Mouse (Mus musculus) T-cell, adult 2 months (primary cell): ENCODE data around the gene Fam167b.

Experiments
- DNase-seq: peaks from one replicate; pipeline ENCODE4 v3.0.0; 2022; ENCODE audit warnings: low spot score

Fam167b gene

GRCm38 (mm10) chr4:129608426-129609025, 30.2 kb upstream of the Fam167b start:
- DNase-seq: peak; percentile 84

DNA sequence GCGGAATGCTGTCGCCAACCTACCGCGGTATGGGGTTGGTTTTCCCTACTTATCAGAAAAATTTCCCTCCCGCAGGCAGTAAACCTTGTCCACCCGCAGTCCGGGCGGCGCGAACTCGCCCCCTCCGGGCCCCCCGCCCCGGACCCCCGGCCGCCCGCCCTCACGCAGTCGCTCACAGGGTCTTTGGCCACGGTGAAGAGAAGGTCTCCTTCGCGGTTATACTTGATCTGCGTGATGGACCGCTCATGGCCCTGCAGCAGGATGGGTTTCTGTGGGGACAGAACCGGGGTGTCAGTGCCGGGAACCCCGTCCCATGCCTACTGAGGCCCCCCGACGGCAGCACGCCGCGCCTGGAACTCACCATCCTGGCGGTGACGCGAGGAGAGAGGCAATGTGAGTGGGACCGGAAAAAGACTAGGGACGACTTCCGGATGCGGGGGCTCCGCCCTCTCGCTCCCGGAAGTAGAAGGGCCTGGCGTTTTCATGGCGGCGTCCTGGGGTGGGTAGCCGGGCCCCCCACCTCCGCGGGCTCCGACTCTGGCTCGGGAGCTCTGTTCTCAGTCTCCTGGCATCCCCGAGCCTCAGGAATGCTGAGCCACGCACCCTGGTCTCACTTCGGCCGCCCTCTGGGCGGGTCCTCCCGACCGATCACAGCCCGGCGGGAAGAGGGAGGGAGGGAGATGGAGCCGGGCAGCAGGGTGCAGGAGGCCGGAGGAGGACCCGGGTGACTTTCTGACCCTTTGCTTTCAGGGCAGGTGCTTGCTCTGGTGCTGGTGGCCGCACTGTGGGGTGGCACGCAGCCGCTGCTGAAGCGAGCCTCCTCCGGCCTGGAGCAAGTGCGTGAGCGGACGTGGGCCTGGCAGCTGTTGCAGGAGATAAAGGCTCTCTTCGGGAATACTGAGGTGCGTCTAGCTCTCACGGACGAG, 22.1 kb upstream of the Fam167b start, which contains the start of the genes Eif3i and Tmem234:
Eif3i (minus strand) TSS at position 416 of the 926 bp plus-strand sequence.
Tmem234 (plus strand) TSS at position 436 of the 926 bp plus-strand sequence.
- DNase-seq: peak; percentile 90

- DNase-seq: no peak
Observed at GRCm38 (mm10) chr4:129588865-129589264, 10.5 kb upstream of the Fam167b start.

- no peak for DNase-seq
Observed at GRCm38 (mm10) chr4:129586943-129587342, 8.6 kb upstream of the Fam167b start.

- no peak for DNase-seq
Observed at GRCm38 (mm10) chr4:129585773-129586172, 7.4 kb upstream of the Fam167b start.

DNA sequence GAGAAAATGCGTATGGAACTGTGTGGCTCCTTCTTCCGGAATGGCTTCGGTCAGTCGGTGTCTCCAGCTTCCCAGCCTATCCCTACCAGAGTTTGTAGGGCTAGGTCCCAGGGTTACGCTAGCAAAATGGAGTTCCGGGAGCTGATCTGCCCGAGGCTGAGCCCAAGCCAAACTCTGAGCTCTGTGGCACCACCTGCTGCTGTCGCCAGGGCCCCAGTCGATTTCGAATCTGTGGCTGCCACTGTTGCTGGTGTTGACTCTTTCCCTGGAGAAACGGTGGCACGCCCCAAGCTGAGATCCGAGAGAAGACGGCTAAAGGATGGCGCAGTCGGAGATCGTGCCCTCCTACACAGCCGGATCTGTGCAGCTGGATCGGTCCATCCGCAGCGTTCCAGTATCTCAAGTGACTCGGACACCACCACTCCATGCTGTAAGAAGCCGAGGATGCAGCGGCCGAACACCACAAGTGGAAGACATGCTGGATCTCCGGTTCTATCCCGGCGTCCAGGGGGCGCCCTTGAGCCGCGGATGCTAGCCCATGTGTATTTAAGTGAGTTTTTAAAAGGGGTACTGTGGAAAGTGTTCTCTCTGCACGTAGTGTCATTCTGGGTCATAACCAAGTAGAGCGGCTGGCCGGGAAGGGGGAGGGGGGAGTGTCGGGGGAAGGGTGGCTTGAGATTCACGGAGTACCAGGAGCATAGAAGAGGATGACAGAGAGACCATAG, 6.7 kb upstream of the Fam167b start:
- DNase-seq: peak; percentile 85

DNA sequence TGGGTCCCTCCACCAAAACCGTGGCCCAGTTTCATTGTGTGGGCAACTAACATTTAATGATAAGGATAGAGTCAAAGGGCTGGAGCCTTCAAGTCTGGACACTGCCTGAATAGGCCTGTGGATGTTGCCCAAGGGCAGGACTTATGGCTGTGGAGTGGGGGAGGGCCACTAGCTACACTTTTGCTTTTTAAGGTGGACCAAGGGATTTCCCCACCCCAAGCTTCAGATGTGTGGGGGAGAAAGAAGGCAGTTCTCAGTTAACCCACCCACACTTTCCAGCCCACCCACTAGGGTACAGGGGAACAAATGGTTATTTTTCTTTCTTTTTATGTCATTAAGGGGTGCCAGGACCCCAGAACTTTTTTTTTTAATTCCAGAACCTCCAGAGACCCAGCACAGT, 6.0 kb upstream of the Fam167b start:
- no peak for DNase-seq

- DNase-seq: no peak
Observed at GRCm38 (mm10) chr4:129582251-129582650, 3.9 kb upstream of the Fam167b start.

- peak; percentile 54 for DNase-seq
Observed at GRCm38 (mm10) chr4:129580347-129580746, 2.0 kb upstream of the Fam167b start.

DNA sequence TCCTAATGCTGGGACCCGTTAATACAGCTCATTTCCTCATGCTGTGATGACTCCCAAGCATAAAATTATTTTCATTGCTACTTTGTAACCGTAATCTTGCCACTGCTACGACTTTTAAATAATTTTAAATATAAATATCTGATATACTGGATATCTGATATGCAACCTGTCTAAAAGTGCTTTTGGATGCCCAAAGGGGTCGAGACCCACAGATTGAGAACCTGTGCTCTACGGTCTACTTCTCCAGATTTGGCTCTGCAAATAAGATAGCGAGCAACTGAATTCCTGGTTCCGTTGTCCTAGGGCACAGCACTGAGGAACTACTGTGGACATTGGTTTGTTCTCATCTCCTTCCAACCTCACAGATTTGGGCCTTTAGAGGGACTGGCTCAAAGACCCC, 661 bp downstream of the Fam167b start:
- DNase-seq: no peak

GRCm38 (mm10) chr4:129576863-129577491, 1.4 kb downstream of the Fam167b start:
- DNase-seq: peak; percentile 59

- peak; percentile 93 for DNase-seq
Observed at GRCm38 (mm10) chr4:129575171-129575844, 3.0 kb downstream of the Fam167b start.

DNA sequence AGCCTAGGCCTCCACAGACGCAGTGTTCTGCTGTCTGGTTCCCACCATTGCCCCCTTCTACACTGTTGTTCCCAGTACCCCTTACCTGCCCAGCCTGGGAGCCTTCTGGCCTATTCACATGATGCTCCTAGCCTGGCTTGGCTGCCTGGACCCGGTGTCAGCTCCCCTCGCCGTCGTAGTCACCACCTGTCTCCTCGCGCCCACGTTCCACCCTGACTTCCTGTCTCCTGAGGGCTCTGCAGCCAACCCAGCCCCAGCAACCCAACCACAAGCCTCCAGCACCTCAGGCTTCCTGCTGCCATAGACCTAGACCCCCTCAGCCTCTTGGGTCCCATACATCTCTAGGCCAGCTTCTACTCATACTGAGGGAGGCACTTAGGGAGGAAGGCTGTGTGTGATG, 4.9 kb downstream of the Fam167b start, which contains the start of gene Lck:
Lck (minus strand) TSS at position 212 of the 400 bp plus-strand sequence.
- DNase-seq: peak; percentile 86

DNA sequence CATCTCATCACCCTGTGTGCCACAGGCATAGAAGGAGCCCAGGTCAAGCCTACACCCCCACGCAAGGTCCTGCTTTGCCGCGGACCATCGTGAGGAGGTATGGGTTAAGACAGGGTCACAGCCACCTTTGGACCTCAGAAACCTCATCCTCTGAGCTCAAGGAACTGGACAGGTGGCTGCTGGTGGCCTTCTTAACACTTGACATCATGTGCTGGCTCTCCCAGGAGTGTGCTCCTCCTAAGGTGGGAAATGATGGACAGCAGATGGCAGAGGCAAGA, 5.3 kb downstream of the Fam167b start:
- DNase-seq: no peak

GRCm38 (mm10) chr4:129572236-129573092, 5.9 kb downstream of the Fam167b start:
- DNase-seq: no peak

GRCm38 (mm10) chr4:129571551-129572084, 6.7 kb downstream of the Fam167b start:
- peak; percentile 63 for DNase-seq

GRCm38 (mm10) chr4:129570028-129570427, 8.3 kb downstream of the Fam167b start:
- peak; percentile 81 for DNase-seq

DNA sequence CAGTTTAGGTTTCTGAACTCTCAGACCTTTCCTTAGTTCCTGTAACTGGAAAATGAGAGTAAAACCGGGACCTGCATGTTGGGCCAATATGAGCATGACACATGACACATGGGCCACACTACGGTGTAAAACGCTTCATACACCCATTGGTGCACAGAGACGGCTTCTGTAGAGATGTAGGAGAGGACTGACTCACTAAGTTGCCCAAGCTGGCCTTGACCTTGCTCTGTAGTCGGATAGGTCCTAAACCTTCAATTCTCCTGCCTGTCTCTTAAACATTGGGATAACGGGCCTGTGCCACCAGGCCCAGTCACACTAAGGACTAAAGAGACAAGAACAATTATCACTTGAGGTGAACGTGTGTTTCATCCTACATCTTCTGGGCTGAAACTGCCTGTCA, 10.0 kb downstream of the Fam167b start:
- DNase-seq: no peak

DNA sequence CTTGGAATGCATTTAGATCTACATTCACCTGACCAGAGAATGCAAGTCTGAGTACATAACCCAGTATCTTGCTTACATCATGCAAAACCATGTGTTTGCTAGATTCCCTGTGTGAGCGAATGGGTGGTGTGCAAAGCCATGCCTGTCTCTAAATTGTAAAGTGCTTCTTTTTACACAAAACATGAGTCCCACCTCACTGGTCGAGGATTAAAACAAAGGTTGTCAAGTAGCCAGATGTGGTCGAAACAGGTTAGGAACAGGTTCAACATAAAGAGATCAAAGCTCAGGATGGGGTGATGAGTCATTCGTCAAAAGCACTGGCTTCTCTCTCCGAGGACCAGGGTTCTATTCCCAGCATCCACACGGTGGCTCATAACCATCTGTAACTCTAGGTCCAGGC, 13.2 kb downstream of the Fam167b start:
- DNase-seq: peak; percentile 62

DNA sequence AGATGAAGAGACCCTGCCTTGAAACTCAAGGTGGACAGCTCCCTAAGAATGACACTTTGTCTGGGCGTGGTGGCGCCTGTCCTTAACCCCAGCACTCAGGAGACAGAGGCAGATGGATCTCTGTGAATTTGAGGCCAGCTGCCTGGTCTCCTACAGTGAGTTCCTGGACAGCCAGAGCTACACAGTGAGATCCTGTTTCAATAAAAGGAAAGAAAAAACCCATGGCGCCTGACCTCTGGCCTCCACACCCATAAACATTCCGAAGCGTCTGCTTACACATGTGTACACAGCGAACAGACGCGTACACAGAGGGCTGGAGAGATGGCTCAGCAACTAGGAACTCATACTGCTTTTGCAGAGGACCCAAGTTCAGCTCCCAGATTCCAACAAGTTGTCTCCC, 14.6 kb downstream of the Fam167b start:
- no peak for DNase-seq
